20 mouse cellular contexts compared by ENCODE assay signal in genomic region chr1:98420824-98421223, GRCm38 (mm10). TPM values are rescaled to one million over a fixed set of nuclear protein-coding genes. Genes with fewer than 3 reads are reported as not detected.
A peak's percentile ranks its signal among the peaks of the same experiment; 100 is the strongest.
DNase-seq lines count a peak whose midpoint lies in the region; TF ChIP-seq lines count a peak whose summit lies in the region.
"Had no signal": no experiment of that assay in that cellular context is flagged by ENCODE, and none has a peak within 500 bp of the region (broad histone marks: within the 10 kb centered on the region; RNA-seq: fewer than 3 reads in every experiment).

Gene Slco6d1 (plus strand): TSS chr1:98421124.

- TF ChIP-seq POLR2A in testis, adult 2 months (IDR thresholded peaks at IDR 0.05; ENCODE audit: control insufficient read depth, low read depth, low read length) = 0 out of 2 replicates have a peak, but pooled peaks have one; percentile 28

- H3K4me3 ChIP-seq in testis, adult 2 months (ENCODE audit: control insufficient read depth, low read depth, low read length) = peak within 1 kb of the TSS; percentile 85

- no peak for DNase-seq in testis, postnatal 14 days (ENCODE audit: low spot score)
- DNase-seq: adrenal gland, adult 2 months; adrenal gland, adult 8-10 months; adrenal gland, postnatal 10 days; adrenal gland, postnatal 14 days; adrenal gland, postnatal 25 days; adrenal gland, postnatal 36 days; B cell, adult 2 months; cerebellum, adult 11 months; cerebellum, adult 11-12 months; cerebellum, adult 18-20 months; cerebellum, adult 2 months had no signal

- TF ChIP-seq CTCF in testis, adult 2 months (IDR thresholded peaks at IDR 0.05; ENCODE audit: control insufficient read depth, insufficient read depth, insufficient replicate concordance, low read depth, low read length) = no peak

- no peaks in the 10 kb centered on the region for H3K36me3 ChIP-seq in testis, adult 2 months (ENCODE audit: control insufficient read depth, insufficient read depth, low read length)
- H3K36me3 ChIP-seq: G1E had no signal

- H3K4me1 ChIP-seq in testis, adult 2 months (ENCODE audit: control insufficient read depth, insufficient read depth, low read length) = no peaks in the 10 kb centered on the region

- no peaks in the 10 kb centered on the region for H3K27me3 ChIP-seq in testis, adult 2 months (ENCODE audit: control insufficient read depth, insufficient read depth, low read length)
- H3K27me3 ChIP-seq: CH12.LX, Patski had no signal

- H3K27ac ChIP-seq in testis, adult 2 months (ENCODE audit: control insufficient read depth, insufficient read depth, low read depth, low read length) = peak within 1 kb of the TSS; percentile 89

RNA-seq across cellular contexts. Expression of gene Slco6d1, which starts in this region (rescaled TPM):
- 13.2 and 24.4 TPM in 2 replicates for polyA plus RNA-seq in testis, adult 2 months (2012; rRNA removed)
- polyA plus RNA-seq: activated CD4-positive, CD25-positive, alpha-beta regulatory T cell, adult 4 months; adrenal gland, adult 2 months; brain, embryonic 14.5 days; C2C12; CD4-positive, CD25-positive, alpha-beta regulatory T cell, adult 4 months; cerebellum, adult 2 months; G1E; Patski had no signal
